Comparison of ENCODE assay signal across 20 mouse cellular contexts in genomic region chr8:87816141-87816540, GRCm38 (mm10).
A peak's percentile ranks its signal among the peaks of the same experiment; 100 is the strongest.
DNase-seq lines count a peak whose midpoint lies in the region; ATAC-seq lines count a peak whose summit lies in the region.
"Had no signal": no experiment of that assay in that cellular context is flagged by ENCODE, and none has a peak within 500 bp of the region (broad histone marks: within the 10 kb centered on the region; RNA-seq: fewer than 3 reads in every experiment).

No protein-coding gene starts in this region.

- 55% methylated on average over 5 of the region's 5 CpGs for WGBS in heart, embryonic 16.5 days
- 59% methylated on average over 5 of the region's 5 CpGs for WGBS in embryonic facial prominence, embryonic 10.5 days
- WGBS in hindbrain, embryonic 12.5 days: 44% methylated on average over 5 of the region's 5 CpGs
- WGBS in limb, embryonic 13.5 days: 44% methylated on average over 5 of the region's 5 CpGs
- 68% methylated on average over 5 of the region's 5 CpGs for WGBS in kidney, embryonic 14.5 days

- H3K27me3 ChIP-seq in heart, embryonic 16.5 days (ENCODE audit: control insufficient read depth, insufficient read depth, low read length): no peaks in the 10 kb centered on the region
- no peaks in the 10 kb centered on the region for H3K27me3 ChIP-seq in embryonic facial prominence, embryonic 10.5 days (replicated peaks; ENCODE audit: low read depth, poor library complexity, severe bottlenecking)
- H3K27me3 ChIP-seq in hindbrain, embryonic 12.5 days: no peaks in the 10 kb centered on the region
- H3K27me3 ChIP-seq in limb, embryonic 13.5 days: no peaks in the 10 kb centered on the region
- no peaks in the 10 kb centered on the region for H3K27me3 ChIP-seq in kidney, embryonic 14.5 days (ENCODE audit: control insufficient read depth, insufficient read depth, low read length)
- H3K27me3 ChIP-seq: intestine, embryonic 15.5 days; liver, embryonic 13.5 days had no signal

- no peak overlapping the region for H3K4me2 ChIP-seq in heart, embryonic 16.5 days (ENCODE audit: low read depth, low read length)
- no peak overlapping the region for H3K4me2 ChIP-seq in hindbrain, embryonic 12.5 days (replicated peaks)
- H3K4me2 ChIP-seq in limb, embryonic 13.5 days (replicated peaks): no peak overlapping the region
- no peak overlapping the region for H3K4me2 ChIP-seq in kidney, embryonic 14.5 days (replicated peaks; ENCODE audit: low read depth, low read length)
- H3K4me2 ChIP-seq: intestine, embryonic 15.5 days; liver, embryonic 13.5 days; lung, embryonic 14.5 days had no signal

- no peaks in the 10 kb centered on the region; the same call in 1 of the 2 replicates for H3K4me1 ChIP-seq in heart, embryonic 16.5 days (ENCODE audit: control insufficient read depth, insufficient read depth, low read length)
- peaks cover 30% of the 10 kb centered on the region for H3K4me1 ChIP-seq in embryonic facial prominence, embryonic 10.5 days
- peaks cover 35% of the 10 kb centered on the region for H3K4me1 ChIP-seq in hindbrain, embryonic 12.5 days
- peaks cover 38% of the 10 kb centered on the region for H3K4me1 ChIP-seq in limb, embryonic 13.5 days
- H3K4me1 ChIP-seq in kidney, embryonic 14.5 days (ENCODE audit: control insufficient read depth, insufficient read depth, low read length): no peaks in the 10 kb centered on the region
- H3K4me1 ChIP-seq: liver, embryonic 13.5 days had no signal

- no peak overlapping the region for H3K27ac ChIP-seq in heart, embryonic 16.5 days (ENCODE audit: low read length)
- peak overlapping the region; percentile 51; the same call in 1 of the 2 replicates for H3K27ac ChIP-seq in embryonic facial prominence, embryonic 10.5 days (replicated peaks)
- H3K27ac ChIP-seq in hindbrain, embryonic 12.5 days: peak overlapping the region; percentile 60
- H3K27ac ChIP-seq in limb, embryonic 13.5 days: no peak overlapping the region
- no peak overlapping the region for H3K27ac ChIP-seq in kidney, embryonic 14.5 days (ENCODE audit: low read depth, low read length)
- H3K27ac ChIP-seq: heart, embryonic 10.5 days; intestine, embryonic 15.5 days; kidney, postnatal 0 days; layer of hippocampus, adult 2 months; liver, embryonic 13.5 days had no signal

- no peak for DNase-seq in heart, postnatal 4 days
- DNase-seq in embryonic facial prominence, embryonic 10.5 days (ENCODE audit: low spot score): no peak
- DNase-seq in spleen, adult 12 weeks (ENCODE audit: low spot score): no peak
- DNase-seq: adrenal gland, adult 8-10 months; cerebellum, adult 11 months; liver, embryonic 13.5 days; lung, embryonic 14.5 days; lung, postnatal 36 days; thymus, adult 2 months had no signal

- H3K9ac ChIP-seq in heart, embryonic 16.5 days (ENCODE audit: low read length): no peak overlapping the region
- H3K9ac ChIP-seq in hindbrain, embryonic 12.5 days: no peak overlapping the region
- H3K9ac ChIP-seq in limb, embryonic 13.5 days: 0 out of 2 replicates have a peak overlapping the region, but pooled peaks have one; percentile 43
- H3K9ac ChIP-seq in kidney, embryonic 14.5 days (ENCODE audit: low read depth, low read length): no peak overlapping the region
- H3K9ac ChIP-seq: intestine, embryonic 15.5 days; liver, embryonic 13.5 days; lung, embryonic 14.5 days had no signal

- no peaks in the 10 kb centered on the region for H3K36me3 ChIP-seq in heart, embryonic 16.5 days (ENCODE audit: control insufficient read depth, insufficient read depth)
- H3K36me3 ChIP-seq in embryonic facial prominence, embryonic 10.5 days (replicated peaks): peaks cover 23% of the 10 kb centered on the region
- no peaks in the 10 kb centered on the region for H3K36me3 ChIP-seq in hindbrain, embryonic 12.5 days
- peaks cover 4% of the 10 kb centered on the region; the same call in 1 of the 2 replicates for H3K36me3 ChIP-seq in limb, embryonic 13.5 days
- no peaks in the 10 kb centered on the region for H3K36me3 ChIP-seq in kidney, embryonic 14.5 days (ENCODE audit: control insufficient read depth, insufficient read depth, low read length)
- H3K36me3 ChIP-seq: heart, embryonic 10.5 days; intestine, embryonic 15.5 days; liver, embryonic 13.5 days had no signal

- 0 out of 2 replicates have a peak, but pooled peaks have one; percentile 24 for ATAC-seq in heart, embryonic 16.5 days (replicated peaks; ENCODE audit: extremely low read depth, insufficient read depth, low FRiP score)
- no peak for ATAC-seq in hindbrain, embryonic 12.5 days (ENCODE audit: low FRiP score)
- ATAC-seq in limb, embryonic 13.5 days (ENCODE audit: low FRiP score, low read depth): no peak
- ATAC-seq in frontal cortex, adult (ENCODE audit: low TSS enrichment): no peak
- no peak for ATAC-seq in kidney, embryonic 14.5 days (ENCODE audit: low FRiP score, low TSS enrichment)
- ATAC-seq: forebrain, embryonic 16.5 days; intestine, embryonic 15.5 days; Patski had no signal

- H3K9me3 ChIP-seq in heart, embryonic 16.5 days (replicated peaks; ENCODE audit: control insufficient read depth, low read length): no peaks in the 10 kb centered on the region
- no peaks in the 10 kb centered on the region for H3K9me3 ChIP-seq in embryonic facial prominence, embryonic 10.5 days
- no peaks in the 10 kb centered on the region for H3K9me3 ChIP-seq in hindbrain, embryonic 12.5 days (replicated peaks)
- no peaks in the 10 kb centered on the region for H3K9me3 ChIP-seq in limb, embryonic 13.5 days
- H3K9me3 ChIP-seq in kidney, embryonic 14.5 days (ENCODE audit: control insufficient read depth, low read length): no peaks in the 10 kb centered on the region
- H3K9me3 ChIP-seq: heart, embryonic 10.5 days; intestine, embryonic 15.5 days; liver, embryonic 13.5 days had no signal

- no peak overlapping the region for H3K4me3 ChIP-seq in heart, embryonic 16.5 days (ENCODE audit: low read length)
- H3K4me3 ChIP-seq in embryonic facial prominence, embryonic 10.5 days: no peak overlapping the region
- no peak overlapping the region for H3K4me3 ChIP-seq in hindbrain, embryonic 12.5 days
- no peak overlapping the region for H3K4me3 ChIP-seq in limb, embryonic 13.5 days
- no peak overlapping the region for H3K4me3 ChIP-seq in kidney, embryonic 14.5 days (ENCODE audit: low read length)
- H3K4me3 ChIP-seq: heart, embryonic 10.5 days; intestine, embryonic 15.5 days; layer of hippocampus, adult 2 months; liver, embryonic 13.5 days had no signal

Comparison
In these comparisons a context has a peak if more than half of its experiments do, and no peak if none do; other contexts are left out.
1. H3K27ac ChIP-seq: peak in embryonic facial prominence, embryonic 10.5 days (single experiment) and hindbrain, embryonic 12.5 days (single experiment); none in heart, embryonic 16.5 days (single experiment), limb, embryonic 13.5 days (single experiment) and kidney, embryonic 14.5 days (single experiment).